Mouse (Mus musculus) embryonic facial prominence, embryonic 14.5 days (tissue): ENCODE measurements at regions not wholly inside any gene's neighbourhood (a gene's known extent, or its start where the extent isn't known, plus 50 kb on each side); places are given as distances from the start of the nearest gene placed in this dataset.

Source experiments
- ATAC-seq: fragments of 200-750 bp; cut with Nextera tagmentation; 2 replicates; pipeline ENCODE4 v1.8.0; 2017; ENCODE audit warnings: low read depth, moderate number of reproducible peaks, moderate TSS enrichment
- DNase-seq: peaks from one replicate; pipeline ENCODE4 v3.0.0-alpha.2; 2015; ENCODE audit warnings: low spot score
- H3K27ac ChIP-seq: fragments of 300-500 bp; sonication (generic); replicated peaks from 2 replicates; pipeline ENCODE4 v1.5.1; 2014; ENCODE audit warnings: low read depth, mild to moderate bottlenecking, low read length, moderate library complexity
- H3K27me3 ChIP-seq: fragments of 300-500 bp; sonication (generic); replicated peaks from 2 replicates; pipeline ENCODE4 v1.6.1; 2014; ENCODE audit warnings: low read length; ENCODE audit not compliant: control insufficient read depth, insufficient read depth
- H3K36me3 ChIP-seq: fragments of 300-500 bp; sonication (generic); 2 replicates; pipeline ENCODE4 v1.6.1; 2014; ENCODE audit warnings: low read length, mixed read lengths; ENCODE audit not compliant: control insufficient read depth, insufficient read depth
- H3K4me1 ChIP-seq: fragments of 300-500 bp; sonication (generic); 2 replicates; pipeline ENCODE4 v1.6.1; 2014; ENCODE audit warnings: antibody characterized with exemption, low read length; ENCODE audit not compliant: control insufficient read depth, insufficient read depth
- H3K4me2 ChIP-seq: fragments of 300-500 bp; sonication (generic); 2 replicates; pipeline ENCODE4 v1.6.1; 2014; ENCODE audit warnings: low read depth, mild to moderate bottlenecking, low read length, moderate library complexity, mixed read lengths
- H3K4me3 ChIP-seq: fragments of 300-500 bp; sonication (generic); 2 replicates; pipeline ENCODE4 v1.5.1; 2014; ENCODE audit warnings: low read depth, mild to moderate bottlenecking, low read length
- H3K9ac ChIP-seq: fragments of 300-500 bp; sonication (generic); 2 replicates; pipeline ENCODE4 v1.6.1; 2014; ENCODE audit warnings: low read depth, mild to moderate bottlenecking, low read length, moderate library complexity, mixed read lengths
- H3K9me3 ChIP-seq: fragments of 300-500 bp; sonication (generic); 2 replicates; pipeline ENCODE4 v1.6.1; 2016; ENCODE audit warnings: low read length; ENCODE audit not compliant: control insufficient read depth
- WGBS: fragments of 180-500 bp; shearing (Covaris S2); extraction: QIAGEN DNeasy Blood & Tissue Kit; methylation state at CpG from one replicate; pipeline ENCODE4 v1.1.7; 2014; 5-methylcytosine and 5-hydroxymethylcytosine counted together

GRCm38 (mm10) chr2:12023402-12024111 is 245.9 kb downstream of the Ankrd16 start:
- no peaks in the 10 kb centered on the region for H3K4me1 ChIP-seq
- no peaks in the 10 kb centered on the region for H3K36me3 ChIP-seq
- ATAC-seq (no peak), DNase-seq (peak; percentile 41)
- H3K9me3 ChIP-seq: no peaks in the 10 kb centered on the region
- H3K27ac ChIP-seq: no peak overlapping the region
- H3K4me3 ChIP-seq: no peak overlapping the region
- no peak overlapping the region for H3K9ac ChIP-seq
- 52% methylated on average over 10 of the region's 10 CpGs for WGBS
- no peaks in the 10 kb centered on the region for H3K27me3 ChIP-seq
- H3K4me2 ChIP-seq: no peak overlapping the region

GRCm38 (mm10) chr2:12026220-12026619 is 248.5 kb downstream of the Ankrd16 start:
- H3K27me3 ChIP-seq: no peaks in the 10 kb centered on the region
- no peak overlapping the region for H3K4me2 ChIP-seq
- ATAC-seq (no peak), DNase-seq (no peak)
- no peaks in the 10 kb centered on the region for H3K4me1 ChIP-seq
- no peak overlapping the region for H3K9ac ChIP-seq
- no peak overlapping the region for H3K27ac ChIP-seq
- 62% methylated on average over 1 of the region's 1 CpGs for WGBS
- no peaks in the 10 kb centered on the region for H3K36me3 ChIP-seq
- no peak overlapping the region for H3K4me3 ChIP-seq
- H3K9me3 ChIP-seq: no peaks in the 10 kb centered on the region

GRCm38 (mm10) chr2:12033518-12034322 is 256.0 kb downstream of the Ankrd16 start:
- Histone ChIP-seq H3K36me3 (no peaks in the 10 kb centered on the region), H3K4me1 (peaks cover 6% of the 10 kb centered on the region; the same call in 1 of the 2 replicates), H3K9ac (no peak overlapping the region), H3K9me3 (no peaks in the 10 kb centered on the region), H3K27me3 (no peaks in the 10 kb centered on the region), H3K4me3 (0 out of 2 replicates have a peak overlapping the region, but pooled peaks have one; percentile 4), H3K4me2 (peak overlapping the region; percentile 41), H3K27ac (peak overlapping the region; percentile 75)
- DNase-seq (peak; percentile 72), ATAC-seq (no peak)
- 42% methylated on average over 11 of the region's 11 CpGs for WGBS

- peak overlapping the region; percentile 75; the same call in 1 of the 2 replicates for H3K27ac ChIP-seq
- H3K9me3 ChIP-seq: no peaks in the 10 kb centered on the region
- 43% methylated on average over 8 of the region's 8 CpGs for WGBS
- H3K4me3 ChIP-seq: 0 out of 2 replicates have a peak overlapping the region, but pooled peaks have one; percentile 4
- peaks cover 6% of the 10 kb centered on the region; the same call in 1 of the 2 replicates for H3K4me1 ChIP-seq
- no peaks in the 10 kb centered on the region for H3K36me3 ChIP-seq
- ATAC-seq (peak; percentile 55; the same call in 1 of the 2 replicates), DNase-seq (no peak)
- no peaks in the 10 kb centered on the region for H3K27me3 ChIP-seq
- H3K4me2 ChIP-seq: peak overlapping the region; percentile 41
- no peak overlapping the region for H3K9ac ChIP-seq
Observed at GRCm38 (mm10) chr2:12034323-12034585, 256.6 kb downstream of the Ankrd16 start.

- H3K27me3 ChIP-seq: no peaks in the 10 kb centered on the region
- 0 out of 2 replicates have a peak, but pooled peaks cover 3% of the 10 kb centered on the region for H3K9me3 ChIP-seq
- no peak for ATAC-seq
- 28% methylated on average over 7 of the region's 7 CpGs for WGBS
- H3K4me1 ChIP-seq: peaks cover 13% of the 10 kb centered on the region; the same call in 1 of the 2 replicates
- H3K4me2 ChIP-seq: 0 out of 2 replicates have a peak overlapping the region, but pooled peaks have one; percentile 11
- DNase-seq: no peak
- no peak overlapping the region for H3K4me3 ChIP-seq
- no peak overlapping the region for H3K9ac ChIP-seq
- no peaks in the 10 kb centered on the region for H3K36me3 ChIP-seq
- H3K27ac ChIP-seq: no peak overlapping the region; the same call in 1 of the 2 replicates
Observed at GRCm38 (mm10) chr2:12049386-12049785, 252.3 kb downstream of the Itga8 start.

GRCm38 (mm10) chr2:12049972-12050371 is 251.8 kb downstream of the Itga8 start:
- Histone ChIP-seq H3K9me3 (0 out of 2 replicates have a peak, but pooled peaks cover 3% of the 10 kb centered on the region), H3K4me3 (no peak overlapping the region), H3K36me3 (no peaks in the 10 kb centered on the region), H3K9ac (no peak overlapping the region), H3K27me3 (no peaks in the 10 kb centered on the region), H3K27ac (no peak overlapping the region), H3K4me1 (peaks cover 13% of the 10 kb centered on the region; the same call in 1 of the 2 replicates), H3K4me2 (no peak overlapping the region)
- DNase-seq (peak; percentile 61), ATAC-seq (no peak)

- Histone ChIP-seq H3K9me3 (no peaks in the 10 kb centered on the region), H3K4me3 (no peak overlapping the region), H3K9ac (no peak overlapping the region), H3K27me3 (no peaks in the 10 kb centered on the region), H3K36me3 (no peaks in the 10 kb centered on the region), H3K4me1 (peaks cover 13% of the 10 kb centered on the region; the same call in 1 of the 2 replicates), H3K4me2 (no peak overlapping the region), H3K27ac (no peak overlapping the region)
- peak; percentile 71 for DNase-seq
- WGBS: 41% methylated on average over 8 of the region's 8 CpGs
- ATAC-seq: 0 out of 2 replicates have a peak, but pooled peaks have one; percentile 30
Observed at GRCm38 (mm10) chr2:12053404-12054164, 248.1 kb downstream of the Itga8 start.

GRCm38 (mm10) chr2:12054165-12054500 is 247.6 kb downstream of the Itga8 start:
- WGBS: 17% methylated on average over 3 of the region's 3 CpGs
- H3K4me2 ChIP-seq: no peak overlapping the region
- no peak overlapping the region for H3K4me3 ChIP-seq
- H3K9ac ChIP-seq: no peak overlapping the region
- DNase-seq: no peak
- no peaks in the 10 kb centered on the region for H3K9me3 ChIP-seq
- no peaks in the 10 kb centered on the region for H3K27me3 ChIP-seq
- no peak overlapping the region for H3K27ac ChIP-seq
- no peak for ATAC-seq
- no peaks in the 10 kb centered on the region for H3K36me3 ChIP-seq
- H3K4me1 ChIP-seq: peaks cover 11% of the 10 kb centered on the region; the same call in 1 of the 2 replicates
